Mouse (Mus musculus) bone marrow, adult 2 months (tissue): ENCODE measurements around the gene Ric1. TPM values are rescaled to one million over a fixed set of nuclear protein-coding genes. Genes with fewer than 3 reads are reported as not detected.

Experiments
- H3K27ac ChIP-seq: fragments of 200-500 bp; 2 replicates; pipeline ENCODE4 v1.5.1; 2012; ENCODE audit warnings: low read depth, mild to moderate bottlenecking, control low read depth, inconsistent platforms, low read length; ENCODE audit not compliant: control insufficient read depth, poor library complexity, insufficient read depth
- H3K4me1 ChIP-seq: fragments of 200-500 bp; 2 replicates; pipeline ENCODE4 v1.6.1; 2011; ENCODE audit warnings: low read length; ENCODE audit not compliant: control insufficient read depth, insufficient read depth
- H3K4me3 ChIP-seq: fragments of 200-500 bp; replicated peaks from 2 replicates; pipeline ENCODE3; 2011; ENCODE audit warnings: mild to moderate bottlenecking, low read depth, low read length, control low read depth; ENCODE audit not compliant: control insufficient read depth
- CTCF ChIP-seq: fragments of 200-500 bp; IDR thresholded peaks from 2 replicates; pipeline ENCODE4 v1.5.1; 2011; ENCODE audit warnings: low read length, control low read depth; ENCODE audit not compliant: control insufficient read depth, insufficient read depth
- POLR2A ChIP-seq: fragments of 200-500 bp; IDR thresholded peaks from 2 replicates; pipeline ENCODE4 v1.6.1; 2011; ENCODE audit warnings: low read depth, mild to moderate bottlenecking, control low read depth, low read length, borderline replicate concordance; ENCODE audit not compliant: control insufficient read depth
- WGBS: fragments of 180-500 bp; shearing (Covaris S2); methylation state at CpG from one replicate; pipeline ENCODE4 v1.1.7; 2018; 5-methylcytosine and 5-hydroxymethylcytosine counted together
- polyA plus RNA-seq: library from polyadenylated mRNA; stranded (reverse); fragments of >200 nt; gene quantifications from 2 replicates; pipeline ENCODE4 v1.2.4, GENCODE M21; 2011; ENCODE audit warnings: low replicate concordance; ENCODE audit not compliant: missing spikeins, insufficient read depth, insufficient read length

Gene Ric1
- polyA plus RNA-seq, 1 experiment = 5.7 TPM

DNA sequence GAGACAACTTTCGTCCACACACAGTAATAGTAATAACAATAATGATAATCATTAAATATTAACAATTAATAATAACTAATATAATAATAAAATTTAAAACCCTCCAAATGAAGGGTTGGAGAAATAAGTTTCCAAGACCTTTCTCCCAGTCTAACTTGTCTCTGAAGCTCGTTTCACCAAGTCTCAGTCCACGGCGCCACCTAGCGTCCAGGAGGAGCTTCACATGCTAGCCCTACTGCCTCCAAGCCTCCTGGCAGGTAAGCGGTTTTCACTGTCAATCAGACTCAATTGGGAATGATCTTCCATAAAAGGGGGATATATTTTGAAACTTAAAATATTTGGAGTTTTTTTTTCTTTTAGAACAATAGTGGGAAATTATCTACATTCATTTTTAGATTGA, 20.6 kb upstream of the Ric1 start:
- Histone ChIP-seq H3K27ac (no peak overlapping the region), H3K4me3 (no peak overlapping the region), H3K4me1 (peaks cover 4% of the 10 kb centered on the region)
- TF ChIP-seq CTCF = peak; percentile 98
- no peak for TF ChIP-seq POLR2A
- WGBS = 6% methylated on average over 6 of the region's 6 CpGs

DNA sequence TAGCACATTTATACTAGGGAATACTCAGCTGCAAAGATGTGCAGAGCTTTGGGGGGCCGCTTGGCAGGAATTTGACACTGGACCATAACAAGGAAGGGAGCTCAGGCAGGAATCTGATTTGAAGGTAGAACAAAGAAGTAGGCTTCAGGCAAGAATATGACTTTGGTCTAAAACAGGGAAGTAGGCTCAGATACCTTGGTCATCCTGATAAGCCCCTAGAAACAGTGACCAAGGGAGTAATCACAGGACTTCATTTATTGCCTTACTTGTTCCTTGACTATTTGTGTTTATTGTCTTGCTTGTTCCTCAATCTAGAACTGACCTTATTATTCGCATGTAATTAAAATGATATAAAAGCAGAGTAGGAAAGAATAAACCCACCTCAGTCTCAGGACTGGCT, 18.0 kb upstream of the Ric1 start:
- TF ChIP-seq POLR2A (no peak), CTCF (no peak)
- Histone ChIP-seq H3K27ac (no peak overlapping the region), H3K4me3 (no peak overlapping the region), H3K4me1 (no peaks in the 10 kb centered on the region; the same call in 1 of the 2 replicates)
- whole genome bisulfite sequencing = 75% methylated on average over 2 of the region's 2 CpGs

DNA sequence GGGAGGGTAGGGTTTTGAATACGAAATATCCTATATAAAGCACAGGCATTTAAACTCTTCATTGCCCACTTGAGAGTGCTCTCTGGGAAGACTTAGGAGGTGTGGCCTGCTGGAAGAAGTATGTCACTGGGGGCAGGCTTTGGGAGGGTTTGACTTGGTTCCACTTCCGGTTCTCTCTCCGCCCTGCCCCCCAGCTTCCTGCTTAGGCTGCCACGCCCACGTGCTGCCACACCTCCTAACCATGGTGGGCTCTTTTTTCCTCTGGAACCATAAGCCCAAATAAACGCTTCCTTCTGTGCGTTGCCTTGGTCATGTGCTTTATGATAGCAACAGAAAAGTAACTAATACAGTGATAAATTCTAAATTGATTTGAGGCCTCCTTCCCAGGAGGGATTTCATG, 16.5 kb upstream of the Ric1 start:
- H3K27ac ChIP-seq = no peak overlapping the region
- H3K4me1 ChIP-seq = no peaks in the 10 kb centered on the region; the same call in 1 of the 2 replicates
- TF ChIP-seq CTCF (no peak), POLR2A (no peak)
- 70% methylated on average over 7 of the region's 7 CpGs for WGBS
- H3K4me3 ChIP-seq = no peak overlapping the region

DNA sequence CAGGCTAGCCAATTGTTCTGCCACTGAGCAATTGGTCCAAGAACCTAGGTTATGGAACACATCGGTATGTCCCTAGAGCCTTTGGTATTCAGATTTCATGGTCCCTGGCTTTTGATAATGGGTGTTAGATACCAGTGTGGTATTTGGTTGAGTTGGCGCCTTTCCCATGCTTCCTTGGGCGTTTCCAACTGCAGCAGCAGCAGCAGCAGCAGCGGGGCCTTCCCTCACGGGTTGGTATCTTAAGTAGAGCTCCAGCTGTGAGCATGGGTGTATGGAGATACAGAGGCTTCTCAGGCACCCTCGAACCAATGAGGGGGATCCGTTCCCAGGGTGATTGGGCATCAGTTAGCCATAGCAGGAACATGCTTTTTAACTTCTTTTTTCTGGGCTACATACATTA, 13.9 kb upstream of the Ric1 start:
- H3K27ac ChIP-seq = no peak overlapping the region
- WGBS = 48% methylated on average over 7 of the region's 7 CpGs
- no peak for TF ChIP-seq CTCF
- TF ChIP-seq POLR2A = no peak
- peaks cover 3% of the 10 kb centered on the region; the same call in 1 of the 2 replicates for H3K4me1 ChIP-seq
- H3K4me3 ChIP-seq = no peak overlapping the region

DNA sequence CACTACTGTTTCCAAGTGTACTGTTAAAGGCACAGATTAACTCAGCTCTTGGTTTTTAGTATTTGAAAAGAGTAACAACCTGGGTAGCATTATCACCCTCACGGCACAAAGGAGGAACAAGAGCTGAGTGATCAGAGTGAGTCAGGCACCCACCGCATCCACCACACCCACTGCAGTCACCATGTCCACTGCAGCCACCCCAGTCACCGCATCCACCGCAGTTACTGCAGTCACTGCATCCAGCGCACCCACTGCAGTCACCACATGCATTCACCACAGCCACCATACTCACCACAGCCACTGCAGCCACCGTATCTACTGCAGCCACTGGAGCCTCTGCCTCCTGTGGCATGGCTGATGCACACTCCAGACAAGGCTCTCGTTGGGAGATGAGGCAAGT, 12.2 kb upstream of the Ric1 start:
- Histone ChIP-seq H3K4me1 (peaks cover 3% of the 10 kb centered on the region; the same call in 1 of the 2 replicates), H3K27ac (no peak overlapping the region), H3K4me3 (no peak overlapping the region)
- WGBS = 77% methylated on average over 7 of the region's 7 CpGs
- no peak for TF ChIP-seq CTCF
- TF ChIP-seq POLR2A = no peak

DNA sequence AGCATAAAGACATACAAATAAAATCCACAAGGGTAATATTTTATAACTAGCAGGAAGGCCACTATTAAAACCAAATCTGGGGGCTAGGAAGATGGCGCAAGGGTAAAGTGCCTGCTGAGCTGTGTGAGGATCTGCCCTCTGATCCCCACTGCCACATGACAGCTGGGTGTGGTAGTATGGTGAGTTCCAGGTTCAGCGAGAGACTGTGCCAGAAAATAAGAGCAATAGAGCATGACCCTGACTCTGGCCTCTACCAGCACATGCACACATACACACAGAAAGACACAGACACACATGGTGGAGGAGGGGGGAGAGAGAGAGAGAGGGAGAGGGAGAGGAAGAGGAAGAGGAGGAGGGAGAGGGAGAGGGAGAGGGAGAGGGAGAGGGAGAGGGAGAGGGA, 10.3 kb upstream of the Ric1 start:
- peaks cover 3% of the 10 kb centered on the region; the same call in 1 of the 2 replicates for H3K4me1 ChIP-seq
- H3K27ac ChIP-seq = no peak overlapping the region
- WGBS = 58% methylated on average over 2 of the region's 2 CpGs
- TF ChIP-seq CTCF (no peak), POLR2A (no peak)
- no peak overlapping the region for H3K4me3 ChIP-seq

DNA sequence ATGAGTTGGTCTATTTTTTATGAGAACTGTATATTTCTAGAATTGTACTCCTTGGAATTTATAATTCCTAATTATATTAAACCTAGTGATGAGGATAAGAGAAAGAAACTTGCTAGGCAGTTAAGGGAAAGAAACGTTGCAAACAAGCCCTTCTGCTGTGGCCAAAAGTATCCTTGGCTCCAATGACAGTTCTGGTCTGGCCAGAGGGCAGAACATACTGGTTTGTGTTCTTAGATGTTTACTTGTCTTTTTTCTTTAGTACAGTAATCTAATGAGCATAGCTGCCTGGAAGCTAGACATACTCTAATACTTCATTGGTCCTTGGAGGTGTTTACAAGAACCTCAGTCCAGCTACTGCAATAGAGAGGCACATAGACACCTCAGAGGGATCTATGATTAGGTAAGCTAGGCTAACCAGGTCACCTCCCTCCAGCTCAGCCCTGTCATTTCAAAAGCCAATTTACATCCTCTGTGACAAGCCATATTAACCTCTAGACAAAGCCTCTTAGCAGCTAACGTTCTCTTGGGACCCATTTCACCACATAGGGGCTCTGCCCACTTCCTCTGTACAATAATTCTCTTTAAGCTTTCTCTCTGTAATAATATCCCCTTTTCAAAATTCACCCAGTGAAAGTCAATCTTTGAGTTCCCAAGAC, 8.8 kb upstream of the Ric1 start:
- Histone ChIP-seq H3K4me3 (no peak overlapping the region), H3K27ac (no peak overlapping the region), H3K4me1 (peaks cover 3% of the 10 kb centered on the region; the same call in 1 of the 2 replicates)
- 24% methylated on average over 2 of the region's 2 CpGs for WGBS
- TF ChIP-seq POLR2A (no peak), CTCF (no peak)

DNA sequence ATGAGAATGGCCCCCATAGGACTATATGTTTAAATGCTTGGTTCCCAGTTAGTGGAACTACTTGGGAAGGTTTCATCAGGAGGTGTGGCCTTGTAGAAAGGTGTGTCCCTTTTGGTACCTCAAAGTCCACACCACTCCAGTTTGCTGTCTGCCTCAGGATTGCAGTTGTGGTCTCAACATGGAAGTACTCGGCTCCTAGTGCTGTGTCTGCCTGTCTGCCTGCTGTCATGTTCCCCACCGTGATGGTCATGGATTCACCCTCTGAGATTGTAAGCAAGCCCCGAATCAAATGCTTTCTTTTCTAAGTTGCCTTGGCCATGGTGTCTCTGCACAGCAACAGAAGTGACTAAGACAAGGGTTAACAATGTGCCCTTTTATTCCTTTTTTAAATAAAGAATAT, 8.0 kb upstream of the Ric1 start:
- H3K4me3 ChIP-seq = no peak overlapping the region
- TF ChIP-seq CTCF = no peak
- TF ChIP-seq POLR2A = no peak
- H3K4me1 ChIP-seq = peaks cover 3% of the 10 kb centered on the region; the same call in 1 of the 2 replicates
- no peak overlapping the region for H3K27ac ChIP-seq
- 90% methylated on average over 3 of the region's 3 CpGs for WGBS

DNA sequence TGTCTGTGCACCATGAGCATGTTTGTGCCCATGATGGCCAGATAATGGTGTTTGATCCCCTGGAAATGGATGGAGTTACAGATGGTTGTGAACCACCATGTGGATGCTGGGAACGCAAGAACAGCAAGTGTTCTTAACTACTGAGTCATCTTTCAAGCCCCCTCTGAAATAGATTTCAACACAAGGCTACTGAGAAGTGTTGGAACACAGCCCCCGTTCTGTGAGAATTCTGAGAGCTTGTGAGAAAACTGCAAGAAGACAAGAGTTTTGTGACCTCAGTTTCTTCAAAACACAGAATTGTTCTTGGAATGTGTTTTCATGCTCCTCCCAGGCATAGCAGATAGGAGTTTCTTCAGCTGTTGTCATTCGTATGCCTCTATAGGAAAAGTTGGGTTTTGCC, 6.7 kb upstream of the Ric1 start:
- H3K27ac ChIP-seq = no peak overlapping the region
- 83% methylated on average over 3 of the region's 3 CpGs for WGBS
- H3K4me3 ChIP-seq = no peak overlapping the region
- H3K4me1 ChIP-seq = peaks cover 3% of the 10 kb centered on the region; the same call in 1 of the 2 replicates
- TF ChIP-seq POLR2A (no peak), CTCF (no peak)
